Mouse (Mus musculus) embryonic facial prominence, embryonic 15.5 days (tissue): ENCODE results near the gene Ccdc86. TPM values are rescaled to one million over a fixed set of nuclear protein-coding genes. Genes with fewer than 3 reads are reported as not detected.

Experiments
- ATAC-seq: fragments of 200-750 bp; cut with Nextera tagmentation; 2 replicates; pipeline ENCODE4 v1.8.0; 2017; ENCODE audit warnings: low read depth, moderate TSS enrichment; ENCODE audit not compliant: insufficient number of reproducible peaks, low FRiP score, low TSS enrichment
- H3K27ac ChIP-seq: fragments of 300-500 bp; sonication (generic); replicated peaks from 2 replicates; pipeline ENCODE4 v1.5.1; 2015; ENCODE audit warnings: mild to moderate bottlenecking, inconsistent platforms
- H3K27me3 ChIP-seq: fragments of 300-500 bp; sonication (generic); 2 replicates; pipeline ENCODE4 v1.6.1; 2015; ENCODE audit warnings: inconsistent platforms
- H3K36me3 ChIP-seq: fragments of 300-500 bp; sonication (generic); 2 replicates; pipeline ENCODE4 v1.6.1; 2015; ENCODE audit warnings: mild to moderate bottlenecking, inconsistent platforms
- H3K4me1 ChIP-seq: fragments of 300-500 bp; sonication (generic); 2 replicates; pipeline ENCODE4 v1.6.1; 2015; ENCODE audit warnings: inconsistent platforms
- H3K4me2 ChIP-seq: fragments of 300-500 bp; sonication (generic); replicated peaks from 2 replicates; pipeline ENCODE4 v1.6.1; 2015; ENCODE audit warnings: mild to moderate bottlenecking, inconsistent platforms
- H3K4me3 ChIP-seq: fragments of 300-500 bp; sonication (generic); replicated peaks from 2 replicates; pipeline ENCODE4 v1.5.1; 2015; ENCODE audit warnings: mild to moderate bottlenecking, inconsistent platforms
- H3K9ac ChIP-seq: fragments of 300-500 bp; sonication (generic); 2 replicates; pipeline ENCODE4 v1.6.1; 2015; ENCODE audit warnings: inconsistent platforms
- H3K9me3 ChIP-seq: fragments of 300-500 bp; sonication (generic); replicated peaks from 2 replicates; pipeline ENCODE4 v1.6.1; 2016; ENCODE audit warnings: inconsistent platforms
- WGBS: fragments of 180-500 bp; shearing (Covaris S2); methylation state at CpG from one replicate; pipeline ENCODE4 v1.1.7; 2015; 5-methylcytosine and 5-hydroxymethylcytosine counted together
- polyA plus RNA-seq: library from polyadenylated mRNA; unstranded; fragments of >200 nt; fragmentation: Nextera tagmentation; extraction: Ambion mirVana; gene quantifications from 2 replicates; pipeline ENCODE4 v1.2.1, GENCODE M21; 2015

Ccdc86 gene
- polyA plus RNA-seq, 1 experiment from 2014 or later = 27.3 TPM

DNA sequence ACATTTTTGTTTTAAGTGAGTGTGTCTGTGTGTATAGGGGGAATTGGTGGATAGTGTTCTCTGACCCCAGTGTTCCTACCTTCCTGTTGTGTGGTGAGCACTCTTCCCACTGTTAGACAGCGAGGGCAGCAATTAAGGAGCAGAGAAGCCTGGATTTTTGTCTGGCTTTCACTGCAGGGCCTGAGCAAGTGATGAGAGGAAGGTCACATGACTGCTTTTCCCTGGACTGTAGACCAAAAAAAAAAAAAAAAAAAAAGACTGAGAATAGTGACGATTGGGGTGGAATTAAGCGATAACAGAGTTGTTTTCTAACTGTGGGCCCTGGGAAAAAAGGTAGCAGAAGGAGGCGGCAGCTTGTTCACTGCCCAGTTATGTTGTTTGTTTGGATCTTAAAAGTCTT is 22.4 kb downstream of the Ccdc86 start:
- Histone ChIP-seq H3K36me3 (no peaks in the 10 kb centered on the region), H3K4me2 (no peak overlapping the region), H3K27ac (no peak overlapping the region), H3K27me3 (no peaks in the 10 kb centered on the region), H3K9me3 (no peaks in the 10 kb centered on the region), H3K4me3 (no peak overlapping the region), H3K4me1 (no peaks in the 10 kb centered on the region), H3K9ac (no peak overlapping the region)
- no peak for ATAC-seq
- whole genome bisulfite sequencing = 45% methylated on average over 4 of the region's 4 CpGs

DNA sequence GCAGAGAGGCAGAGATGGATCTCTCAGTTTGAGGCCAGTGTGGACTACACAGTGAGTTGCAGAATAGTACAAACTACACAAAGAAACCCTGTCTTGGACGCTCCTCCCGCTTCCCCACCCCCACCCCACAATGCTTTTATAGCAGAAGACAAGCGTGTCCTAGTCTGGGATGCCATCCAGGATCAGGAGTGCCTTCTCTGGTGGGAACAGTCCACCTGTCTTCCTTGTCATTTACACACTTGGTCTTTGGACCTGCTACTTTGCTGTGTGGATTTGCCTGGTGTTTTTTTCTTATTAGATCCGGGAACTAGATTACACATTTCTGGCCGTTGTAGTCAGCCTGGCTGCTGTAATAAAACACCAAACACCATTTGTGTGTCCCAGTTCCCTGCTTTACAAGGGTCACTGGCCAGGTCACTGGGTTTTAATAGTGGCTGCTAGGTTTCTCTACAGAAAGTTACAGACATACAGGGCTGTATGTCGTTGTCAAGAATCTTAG is 22.9 kb downstream of the Ccdc86 start:
- H3K4me2 ChIP-seq = no peak overlapping the region
- H3K4me1 ChIP-seq = no peaks in the 10 kb centered on the region
- no peak overlapping the region for H3K27ac ChIP-seq
- H3K9ac ChIP-seq = no peak overlapping the region
- H3K4me3 ChIP-seq = no peak overlapping the region
- H3K27me3 ChIP-seq = no peaks in the 10 kb centered on the region
- H3K36me3 ChIP-seq = no peaks in the 10 kb centered on the region
- WGBS = 34% methylated on average over 6 of the region's 6 CpGs
- H3K9me3 ChIP-seq = no peaks in the 10 kb centered on the region
- no peak for ATAC-seq

DNA sequence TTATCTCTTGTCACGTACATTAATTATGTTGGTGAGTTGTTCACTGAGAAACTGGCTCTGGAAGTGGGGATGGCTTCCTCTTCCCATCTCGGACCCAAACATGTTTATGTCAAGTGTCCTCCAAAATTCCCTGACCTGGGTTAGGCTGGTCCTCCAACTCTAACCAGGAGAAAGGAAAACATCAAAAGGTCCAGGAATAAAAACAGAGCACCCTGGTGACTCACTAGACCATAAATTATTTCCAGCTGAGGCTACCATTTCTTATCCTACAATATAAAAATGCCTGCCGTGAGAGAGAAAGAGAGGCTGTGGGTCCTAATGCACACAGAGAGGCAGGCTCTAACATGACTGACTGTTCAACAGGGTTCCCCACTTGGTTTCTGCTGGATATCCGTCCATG is 24.8 kb downstream of the Ccdc86 start:
- no peak overlapping the region for H3K27ac ChIP-seq
- no peak overlapping the region for H3K9ac ChIP-seq
- WGBS = 39% methylated on average over 4 of the region's 4 CpGs
- no peak overlapping the region for H3K4me3 ChIP-seq
- no peaks in the 10 kb centered on the region for H3K4me1 ChIP-seq
- H3K9me3 ChIP-seq = no peaks in the 10 kb centered on the region
- no peak for ATAC-seq
- no peaks in the 10 kb centered on the region for H3K36me3 ChIP-seq
- no peaks in the 10 kb centered on the region for H3K27me3 ChIP-seq
- no peak overlapping the region for H3K4me2 ChIP-seq

DNA sequence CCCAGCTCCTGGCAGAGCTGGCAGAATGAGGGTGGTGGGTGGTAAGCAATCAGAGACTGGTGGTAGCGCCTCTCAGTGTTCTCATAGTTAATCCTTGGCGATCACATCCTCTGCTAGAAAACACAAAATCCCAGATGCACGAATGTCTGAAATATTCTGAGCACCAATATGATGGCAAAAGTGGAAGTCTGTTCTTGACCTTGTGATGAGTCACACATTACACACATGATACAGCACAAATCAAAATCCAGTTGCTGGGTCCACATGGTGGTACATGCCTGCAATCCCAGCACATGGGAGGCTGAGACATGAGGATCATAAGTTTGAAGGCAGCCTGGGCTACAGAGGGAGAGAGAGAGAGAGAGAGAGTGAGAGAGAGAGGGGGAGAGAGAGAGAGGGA is 28.0 kb downstream of the Ccdc86 start:
- 79% methylated on average over 3 of the region's 3 CpGs for WGBS
- Histone ChIP-seq H3K36me3 (no peaks in the 10 kb centered on the region), H3K4me2 (no peak overlapping the region), H3K4me3 (no peak overlapping the region), H3K27me3 (no peaks in the 10 kb centered on the region; the same call in 1 of the 2 replicates), H3K4me1 (no peaks in the 10 kb centered on the region), H3K27ac (no peak overlapping the region), H3K9ac (no peak overlapping the region), H3K9me3 (no peaks in the 10 kb centered on the region)
- no peak for ATAC-seq

DNA sequence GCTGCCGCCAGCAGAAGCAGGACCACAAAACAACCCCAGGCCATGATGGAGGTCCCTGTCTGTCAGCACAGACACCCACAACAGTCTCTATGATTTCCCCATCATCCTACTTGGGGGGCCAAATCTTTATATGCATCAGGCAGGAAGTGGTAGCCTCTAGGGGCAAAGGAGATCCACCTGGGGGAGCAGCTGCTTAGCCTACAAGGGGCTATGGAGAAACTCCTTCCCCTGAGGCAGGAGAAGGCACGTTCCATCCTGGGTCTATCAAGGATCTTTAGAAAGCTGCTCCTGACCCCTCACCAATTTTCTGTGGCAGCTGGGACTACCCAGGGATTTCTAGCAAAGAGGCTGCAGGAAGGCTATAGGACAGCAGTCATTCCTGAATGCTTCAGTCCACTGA is 28.5 kb downstream of the Ccdc86 start, which contains the start of gene Zp1:
Gene Zp1 (minus strand): TSS at position 101 of the 400 bp plus-strand sequence.
- no peak within 1 kb of the TSS for H3K9ac ChIP-seq
- ATAC-seq = no peak

DNA sequence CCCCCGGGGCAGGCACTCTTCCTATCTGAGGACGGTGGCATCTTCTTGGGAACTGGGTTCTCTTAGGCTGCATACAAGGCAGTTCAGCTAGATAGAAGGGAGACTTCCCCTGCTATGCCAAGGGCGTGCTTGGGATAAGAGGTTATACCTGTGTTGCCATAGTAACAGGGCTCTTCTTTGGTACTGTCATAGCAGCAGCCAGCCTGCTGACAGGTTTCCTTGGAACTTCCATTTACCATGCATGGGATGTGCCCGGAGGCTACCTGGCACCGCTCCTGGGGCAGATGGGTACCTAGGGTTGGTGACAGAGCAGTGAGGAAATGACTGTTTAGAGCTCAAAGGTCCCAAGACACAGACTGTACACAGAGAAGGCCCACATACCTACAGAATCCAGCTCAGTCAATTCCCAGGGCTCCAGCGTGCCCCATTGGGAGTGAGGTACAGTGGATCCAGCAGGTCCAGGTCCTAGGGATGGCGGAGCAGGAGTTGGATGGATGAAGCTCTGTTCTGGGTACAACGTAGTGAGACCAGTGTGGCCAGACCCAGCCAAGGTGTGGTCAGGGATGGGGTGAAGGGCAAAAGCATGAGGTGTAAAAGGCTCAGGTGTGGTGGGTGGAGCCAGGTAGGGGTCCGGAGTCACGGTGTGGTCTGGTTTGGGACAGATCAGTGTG is 30.6 kb downstream of the Ccdc86 start:
- 85% methylated on average over 10 of the region's 10 CpGs for WGBS
- ATAC-seq = no peak; the same call in 1 of the 2 replicates

More for the DNA sequence above, 28.5 kb downstream of the Ccdc86 start, which contains the start of gene Zp1:
- no peaks in the 10 kb centered on the region for H3K9me3 ChIP-seq
- H3K4me3 ChIP-seq = no peak within 1 kb of the TSS
- H3K27me3 ChIP-seq = no peaks in the 10 kb centered on the region; the same call in 1 of the 2 replicates
- no peak within 1 kb of the TSS for H3K4me2 ChIP-seq
- H3K36me3 ChIP-seq = no peaks in the 10 kb centered on the region
- no peak within 1 kb of the TSS for H3K27ac ChIP-seq
- no peaks in the 10 kb centered on the region for H3K4me1 ChIP-seq
- 35% methylated on average over 2 of the region's 2 CpGs for WGBS

DNA sequence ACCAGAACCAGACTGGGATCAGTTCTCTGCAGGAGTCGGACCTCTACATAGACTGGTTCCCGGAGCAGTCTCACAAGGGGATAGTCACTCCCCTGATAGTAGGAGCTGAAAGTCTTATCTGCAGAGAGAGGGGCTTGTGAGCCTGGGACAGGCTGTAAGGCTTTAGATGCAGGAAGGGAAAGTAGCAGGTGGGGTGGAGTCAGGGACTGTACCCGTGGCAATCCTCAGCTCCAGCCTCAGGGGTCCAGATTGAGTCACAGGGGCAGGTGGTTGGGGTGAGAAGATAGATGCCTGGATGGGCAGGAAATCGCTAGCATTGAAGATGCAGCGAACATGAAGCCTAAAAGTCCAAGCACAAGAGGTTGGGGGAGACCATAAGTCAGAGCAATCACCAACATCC is 32.6 kb downstream of the Ccdc86 start:
- H3K36me3 ChIP-seq = no peaks in the 10 kb centered on the region
- ATAC-seq = no peak
- H3K9ac ChIP-seq = no peak overlapping the region
- H3K9me3 ChIP-seq = no peaks in the 10 kb centered on the region
- 63% methylated on average over 5 of the region's 5 CpGs for WGBS
- 0 out of 2 replicates have a peak, but pooled peaks cover under 1% of the 10 kb centered on the region for H3K4me1 ChIP-seq
- H3K4me3 ChIP-seq = no peak overlapping the region
- H3K27ac ChIP-seq = no peak overlapping the region
- no peak overlapping the region for H3K4me2 ChIP-seq
- no peaks in the 10 kb centered on the region; the same call in 1 of the 2 replicates for H3K27me3 ChIP-seq

More for the DNA sequence above, 30.6 kb downstream of the Ccdc86 start:
- Histone ChIP-seq H3K9ac (no peak overlapping the region), H3K27me3 (no peaks in the 10 kb centered on the region; the same call in 1 of the 2 replicates), H3K4me1 (no peaks in the 10 kb centered on the region), H3K9me3 (no peaks in the 10 kb centered on the region), H3K36me3 (no peaks in the 10 kb centered on the region), H3K4me2 (no peak overlapping the region), H3K27ac (no peak overlapping the region), H3K4me3 (no peak overlapping the region)

DNA sequence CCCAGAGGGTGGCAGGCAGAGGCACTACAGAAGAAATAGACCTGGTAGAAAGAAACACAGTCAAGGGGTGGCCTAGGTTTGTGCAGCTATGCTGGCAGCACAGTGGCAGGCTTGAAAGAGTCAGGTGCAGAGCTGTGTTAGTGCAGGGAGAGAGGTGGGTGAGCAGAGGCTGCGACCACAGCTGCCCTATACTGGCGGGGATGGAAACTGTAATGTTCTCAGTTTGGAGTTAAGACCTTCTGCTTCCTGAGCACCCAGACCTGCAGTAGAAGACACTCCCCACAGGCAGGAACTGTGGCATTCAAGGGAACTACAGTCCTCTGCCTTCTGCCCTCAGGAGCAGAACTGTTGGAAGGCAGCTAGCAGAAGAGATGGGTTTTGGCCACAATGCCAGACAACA is 34.2 kb downstream of the Ccdc86 start:
- Histone ChIP-seq H3K4me3 (no peak overlapping the region), H3K27ac (no peak overlapping the region), H3K4me1 (peaks cover 5% of the 10 kb centered on the region; the same call in 1 of the 2 replicates), H3K27me3 (no peaks in the 10 kb centered on the region; the same call in 1 of the 2 replicates), H3K36me3 (no peaks in the 10 kb centered on the region), H3K9me3 (no peaks in the 10 kb centered on the region), H3K9ac (no peak overlapping the region), H3K4me2 (no peak overlapping the region)
- no peak for ATAC-seq
- WGBS = 77% methylated on average over 2 of the region's 2 CpGs

DNA sequence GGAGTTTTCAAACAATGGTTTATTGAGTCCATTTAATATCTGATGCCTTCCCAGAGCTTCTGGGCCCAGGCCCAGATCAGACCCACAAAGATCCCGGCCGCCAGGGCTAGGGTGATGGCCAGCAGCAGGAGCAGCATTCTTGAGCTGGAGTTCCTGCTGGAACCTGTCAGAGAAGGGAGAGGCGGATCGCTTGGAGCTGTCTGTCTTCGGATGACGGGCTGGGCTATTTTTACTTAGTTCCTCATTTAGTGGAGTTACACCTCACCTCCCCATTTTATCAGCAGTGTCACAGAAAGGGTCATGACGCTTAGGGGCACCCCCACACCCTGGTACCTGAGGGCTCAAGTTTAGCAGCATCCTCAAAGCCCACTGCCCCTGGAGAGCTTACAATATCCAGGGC is 34.8 kb downstream of the Ccdc86 start:
- no peaks in the 10 kb centered on the region; the same call in 1 of the 2 replicates for H3K27me3 ChIP-seq
- no peak overlapping the region for H3K9ac ChIP-seq
- peaks cover 10% of the 10 kb centered on the region; the same call in 1 of the 2 replicates for H3K4me1 ChIP-seq
- no peak overlapping the region for H3K27ac ChIP-seq
- H3K4me2 ChIP-seq = no peak overlapping the region
- H3K36me3 ChIP-seq = no peaks in the 10 kb centered on the region
- 37% methylated on average over 7 of the region's 7 CpGs for WGBS
- no peak for ATAC-seq
- no peak overlapping the region for H3K4me3 ChIP-seq
- no peaks in the 10 kb centered on the region for H3K9me3 ChIP-seq

DNA sequence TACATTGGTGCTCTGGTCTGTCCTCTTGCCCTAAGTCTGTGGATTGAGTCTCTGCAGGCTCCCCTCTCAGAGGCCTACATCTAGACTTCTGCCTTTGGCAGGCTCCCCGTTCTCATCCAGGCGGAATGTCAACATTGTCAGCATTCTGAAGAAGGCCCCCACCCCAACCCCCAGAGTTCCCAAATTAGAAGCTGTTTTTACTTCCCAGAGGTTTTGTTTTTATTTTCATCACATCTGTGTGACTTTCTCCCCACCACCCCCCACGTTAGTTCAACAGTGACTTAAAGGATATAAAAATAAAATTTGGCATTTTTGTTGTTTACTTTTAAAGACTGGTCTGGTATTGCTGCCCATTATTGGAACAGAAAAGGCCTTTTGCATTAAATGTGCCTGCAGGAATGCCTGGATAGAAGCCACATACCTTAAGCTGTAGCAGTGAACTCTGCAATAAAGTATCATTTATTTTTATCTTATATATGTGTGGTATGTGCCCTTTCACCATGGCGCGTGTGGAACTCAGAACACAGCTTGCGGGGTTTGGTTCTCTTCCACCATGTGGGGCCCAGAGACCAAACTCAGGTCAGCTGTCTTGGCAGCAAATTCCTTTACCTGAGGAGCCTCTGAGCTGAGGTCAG is 39.9 kb downstream of the Ccdc86 start:
- no peaks in the 10 kb centered on the region for H3K27me3 ChIP-seq
- ATAC-seq = peak; percentile 63
- WGBS = 45% methylated on average over 6 of the region's 6 CpGs
- H3K4me2 ChIP-seq = no peak overlapping the region
- H3K36me3 ChIP-seq = peaks cover 31% of the 10 kb centered on the region
- no peak overlapping the region for H3K9ac ChIP-seq
- H3K27ac ChIP-seq = peak overlapping the region; percentile 80
- no peaks in the 10 kb centered on the region for H3K9me3 ChIP-seq
- peaks cover 24% of the 10 kb centered on the region for H3K4me1 ChIP-seq
- no peak overlapping the region for H3K4me3 ChIP-seq

DNA sequence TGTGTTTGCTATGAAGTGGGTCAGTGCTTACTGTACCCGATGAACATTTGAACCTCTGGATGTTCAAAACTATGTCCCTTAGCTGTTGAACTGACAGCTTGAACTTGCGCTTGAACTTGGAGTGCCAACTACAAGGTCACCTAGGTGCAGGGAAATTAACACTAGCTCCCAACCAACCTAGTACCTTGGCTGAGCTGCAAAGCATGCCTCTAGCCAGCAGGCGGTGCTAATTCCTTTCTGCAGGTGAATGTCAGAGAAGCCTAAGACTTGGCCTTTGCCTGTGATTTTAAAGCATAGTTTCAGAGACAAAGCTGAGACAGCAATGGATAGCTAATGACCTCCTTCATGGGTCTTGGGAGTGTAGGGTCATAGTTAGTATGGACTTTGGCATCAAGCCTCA is 41.2 kb downstream of the Ccdc86 start:
- Histone ChIP-seq H3K9ac (no peak overlapping the region), H3K27me3 (no peaks in the 10 kb centered on the region), H3K36me3 (peaks cover 44% of the 10 kb centered on the region), H3K4me1 (peaks cover 24% of the 10 kb centered on the region), H3K4me2 (no peak overlapping the region), H3K27ac (no peak overlapping the region), H3K9me3 (no peaks in the 10 kb centered on the region), H3K4me3 (no peak overlapping the region)
- no peak for ATAC-seq
- 59% methylated on average over 3 of the region's 3 CpGs for WGBS
